Mouse (Mus musculus): Measurements from ENCODE around the gene Amdhd2.
"Not testable (repeated sequence)": the region's sequence is repeated elsewhere in the genome, so short reads cannot be mapped to it uniquely, and the experiment has no call there.

The Amdhd2 gene

DNA sequence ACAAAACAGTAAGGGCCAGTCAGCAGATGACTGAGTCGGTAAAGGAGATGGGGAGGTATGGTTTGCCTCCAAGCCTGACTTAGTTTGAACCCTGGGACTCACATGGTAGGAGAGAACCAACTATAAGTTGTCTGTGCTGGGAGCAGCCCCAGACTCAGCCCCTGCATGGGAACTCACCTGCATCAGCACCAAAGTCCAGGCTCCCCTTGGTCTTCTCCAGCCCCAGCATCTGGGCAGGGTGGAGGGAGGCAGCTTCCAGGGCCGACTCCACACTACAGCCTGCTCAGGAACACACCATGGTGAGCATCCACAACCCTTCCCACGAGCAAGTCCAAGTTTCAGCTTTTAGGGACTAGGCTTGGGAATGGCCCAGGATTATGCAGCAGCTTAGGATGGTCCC, 7.2 kb downstream of the Amdhd2 start:
- DNase-seq (ENCODE audit: low spot score), result no peak

DNA sequence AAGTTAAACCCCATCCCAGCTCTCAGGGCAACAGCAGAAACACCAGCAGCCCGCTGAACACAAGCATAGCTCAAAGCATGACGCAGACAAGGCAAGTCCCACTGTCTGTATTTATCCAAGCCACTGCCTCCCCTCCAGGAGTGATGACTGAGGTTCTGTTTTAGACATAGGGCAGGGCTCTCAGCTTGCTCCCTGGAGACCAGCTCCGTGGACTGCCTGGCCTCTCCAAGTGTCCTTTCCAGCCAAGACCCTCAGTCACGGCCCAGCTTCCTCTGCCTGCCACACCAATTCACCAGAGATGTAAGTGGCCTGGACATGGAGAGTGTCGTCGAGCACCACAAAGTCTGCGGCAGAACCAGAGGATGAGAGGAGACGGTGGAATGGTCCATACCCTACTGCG, 7.8 kb downstream of the Amdhd2 start:
- DNase-seq (ENCODE audit: low spot score), result no peak

DNA sequence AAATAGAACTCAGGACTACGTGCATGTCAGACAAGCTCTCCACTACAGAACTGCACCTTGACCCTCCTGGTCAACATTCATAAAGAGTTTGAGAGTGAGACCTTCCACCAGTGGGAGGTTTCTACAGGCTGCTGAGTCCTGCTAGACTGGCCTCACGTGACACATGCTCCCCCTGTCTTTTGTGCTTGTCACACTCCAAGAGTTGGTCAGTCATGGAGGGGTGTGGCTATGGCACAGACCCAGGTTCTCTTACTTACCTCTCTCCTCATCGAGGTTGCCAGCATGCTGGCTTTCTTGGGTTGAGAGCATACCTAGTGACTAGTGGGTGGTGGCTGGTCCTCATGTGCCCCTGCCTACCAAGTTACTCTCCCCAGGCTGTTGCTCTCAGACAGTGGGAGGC, 9.1 kb downstream of the Amdhd2 start:
- no peak for DNase-seq (ENCODE audit: low spot score)

DNA sequence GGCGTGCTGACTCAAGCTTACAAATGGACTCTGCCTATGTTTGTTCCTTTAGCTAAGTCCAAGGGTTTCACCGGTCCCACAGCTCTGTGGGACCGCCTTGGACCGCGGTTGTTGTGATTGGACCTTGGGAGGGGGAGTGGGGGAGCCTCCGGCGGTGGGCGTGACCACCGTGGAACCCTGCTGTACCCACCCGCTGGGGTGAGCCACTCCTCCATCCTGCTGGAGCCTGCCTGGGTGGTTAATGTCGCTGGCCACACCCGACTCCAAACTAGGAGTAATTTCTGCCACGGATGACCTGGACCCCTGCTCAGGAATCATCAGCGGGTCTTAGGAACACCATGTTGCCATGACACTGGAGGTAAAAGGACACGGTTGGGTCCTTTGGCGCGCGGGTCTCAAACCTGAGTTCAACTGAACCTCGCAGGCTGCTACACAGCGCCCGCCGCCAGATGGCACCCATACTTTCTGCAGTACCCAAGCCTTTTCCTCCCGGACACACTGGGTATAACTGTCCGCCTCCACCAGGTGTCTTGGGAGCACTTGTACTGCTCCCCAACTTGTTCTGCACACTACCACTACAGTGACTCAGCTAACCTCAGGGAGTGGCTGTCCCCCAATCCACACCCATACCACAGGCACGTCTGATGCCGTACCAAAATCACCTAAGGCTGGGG, 11.5 kb downstream of the Amdhd2 start:
- DNase-seq (ENCODE audit: low spot score), result peak; percentile 88

DNA sequence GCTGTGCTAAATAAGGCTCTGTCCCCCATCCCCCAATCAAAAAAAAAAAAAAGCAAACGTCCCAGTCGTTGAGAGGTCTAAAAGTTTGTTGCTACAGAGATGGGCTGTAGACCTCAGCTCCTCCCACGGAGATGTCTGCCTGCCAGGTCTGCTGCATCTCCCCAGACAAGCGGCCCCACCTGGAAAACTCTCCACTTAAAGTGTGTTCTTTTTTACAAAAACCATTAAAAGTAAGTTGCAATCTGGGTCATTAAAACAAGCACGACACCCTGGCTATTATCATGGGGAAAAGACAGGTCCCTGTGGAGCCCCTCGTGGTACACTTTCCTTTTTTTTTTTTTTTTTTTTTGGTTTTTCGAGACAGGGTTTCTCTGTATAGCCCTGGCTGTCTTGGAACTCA, 12.2 kb downstream of the Amdhd2 start:
- no peak for DNase-seq (ENCODE audit: low spot score)

DNA sequence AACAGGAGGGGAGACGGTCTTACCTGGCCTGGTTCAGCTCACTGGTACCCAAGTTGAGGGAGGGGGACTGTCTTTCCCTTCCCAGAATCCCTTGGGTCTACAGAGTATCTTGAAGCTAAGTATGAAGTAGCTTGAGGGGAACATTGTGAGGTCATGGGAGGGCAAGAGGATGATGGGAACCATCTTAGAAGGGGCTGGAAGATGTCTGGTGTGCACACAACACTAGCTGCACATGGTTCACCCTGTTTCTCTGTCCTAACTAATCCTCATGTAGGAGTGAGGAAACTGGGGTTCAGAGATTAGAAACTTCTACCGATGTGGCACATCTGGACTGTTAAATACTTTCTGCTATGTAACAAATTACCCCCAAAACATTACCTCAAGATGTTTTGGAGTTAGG, 12.7 kb downstream of the Amdhd2 start, which contains the start of gene Pdpk1:
Gene Pdpk1, minus strand, starts transcription at position 101 of the 400 bp plus-strand sequence.
- no peak for DNase-seq (ENCODE audit: low spot score)

DNA sequence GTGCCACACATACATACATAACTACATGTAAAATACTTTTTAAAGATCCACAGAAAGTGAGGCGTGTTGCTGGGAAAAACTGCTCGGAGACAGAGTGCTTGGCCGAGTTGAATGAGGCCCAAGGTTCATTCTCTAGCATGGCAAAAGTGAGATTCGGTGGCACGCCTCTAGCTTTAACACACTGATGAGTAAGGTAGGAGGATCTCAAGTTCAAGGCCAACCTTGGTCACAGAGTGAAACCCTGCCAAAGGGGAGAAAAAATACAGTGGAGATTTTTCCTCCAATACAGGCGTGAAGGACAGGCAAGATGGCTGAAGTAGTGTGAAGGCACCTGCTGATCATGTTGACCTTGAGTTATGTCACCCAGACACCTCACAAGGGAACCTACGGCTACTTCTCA, 14.1 kb downstream of the Amdhd2 start:
- no peak for DNase-seq (ENCODE audit: low spot score)

DNA sequence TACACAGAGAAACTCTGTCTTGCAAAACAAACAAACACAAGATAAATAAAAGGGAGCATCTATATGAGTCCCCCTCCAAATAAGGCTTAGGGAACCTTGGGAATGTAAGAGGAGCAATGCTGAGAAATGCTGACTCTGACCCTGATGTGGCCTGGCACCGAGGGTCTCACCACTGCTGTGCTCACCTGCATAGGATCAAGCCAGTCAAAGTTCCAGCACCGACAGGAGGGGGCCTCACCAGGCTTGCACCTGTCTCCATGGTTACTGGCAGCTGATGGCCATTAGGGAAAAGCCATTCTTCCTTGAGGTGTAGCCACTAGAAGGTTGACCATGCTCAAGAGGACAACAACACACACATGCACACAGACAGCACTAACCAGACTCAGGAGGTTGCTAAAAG, 20.7 kb downstream of the Amdhd2 start:
- no peak for DNase-seq (ENCODE audit: low spot score)

DNA sequence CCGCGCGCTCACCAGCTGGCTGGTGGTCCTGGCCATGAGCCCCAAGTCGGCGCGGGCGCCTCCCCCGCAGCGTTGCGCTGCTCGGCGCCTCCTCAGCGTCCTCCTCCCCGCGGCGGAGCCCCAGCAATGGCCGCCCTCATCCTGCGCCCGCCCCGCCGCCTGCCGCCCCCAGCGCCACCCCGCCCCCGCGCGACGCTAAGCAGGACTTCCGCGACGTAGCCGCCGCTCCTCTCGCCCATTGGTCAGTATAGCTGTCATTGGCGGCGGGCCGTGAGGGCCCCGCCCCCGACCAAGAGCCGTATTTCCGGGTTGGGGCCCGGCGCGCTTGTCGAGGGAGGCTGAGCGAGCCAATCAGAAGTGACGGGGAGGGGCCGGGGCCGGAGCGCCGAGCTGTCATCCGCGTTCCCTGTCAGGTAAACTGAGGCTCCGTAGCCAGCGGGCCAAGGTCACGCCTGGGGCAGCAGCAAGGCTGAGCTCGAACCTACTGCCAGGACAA, 22.1 kb downstream of the Amdhd2 start:
- DNase-seq (ENCODE audit: low spot score), result peak; percentile 98

DNA sequence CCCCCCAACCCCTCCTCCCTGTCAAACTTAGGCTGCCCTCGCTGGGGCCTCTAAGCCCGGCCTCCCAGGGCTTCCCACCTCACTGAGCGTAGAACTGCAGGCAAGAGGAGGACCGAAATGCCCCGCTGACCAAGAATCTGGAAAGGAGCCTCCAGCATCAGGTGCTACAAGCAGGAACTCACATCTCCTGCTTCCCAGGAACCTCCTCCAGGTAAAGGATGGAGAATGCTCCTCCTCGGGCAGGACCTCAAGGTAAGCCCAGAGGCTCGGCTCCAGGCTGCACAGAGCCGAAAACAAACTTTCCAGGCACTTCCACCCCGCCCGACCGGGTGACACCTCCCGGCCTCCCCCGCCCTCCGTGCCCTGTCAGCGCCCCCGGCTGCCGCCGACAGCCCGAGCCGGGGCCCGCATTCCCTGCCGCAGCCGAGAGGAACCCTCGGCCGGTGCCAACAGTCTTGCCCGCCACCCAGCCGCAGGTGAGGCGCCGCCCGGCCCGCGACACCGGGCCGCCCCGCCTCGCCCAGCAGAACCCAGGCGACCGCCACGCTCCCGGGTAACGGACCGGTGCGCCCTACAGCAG, 22.6 kb downstream of the Amdhd2 start:
- DNase-seq (ENCODE audit: low spot score), result peak; percentile 47

DNA sequence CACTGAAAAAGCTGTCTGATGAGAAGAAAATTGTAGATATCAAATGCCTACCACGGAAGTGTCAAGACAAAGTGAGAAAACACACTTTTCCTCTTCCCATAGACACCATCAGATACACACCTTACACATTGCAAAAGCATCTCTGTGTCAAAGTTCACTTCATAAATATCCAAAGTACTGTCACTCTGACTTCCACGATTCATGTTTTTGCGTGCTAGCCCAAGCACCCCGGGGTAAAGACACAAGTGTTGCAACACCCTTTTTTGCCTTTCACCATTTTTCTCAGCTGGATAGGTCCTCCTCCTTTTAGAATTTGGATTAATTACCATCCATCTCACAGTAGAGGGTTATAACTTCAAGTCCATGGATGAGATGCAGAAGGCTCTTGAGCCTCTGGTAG, 23.6 kb downstream of the Amdhd2 start:
- DNase-seq (ENCODE audit: low spot score), result no peak

DNA sequence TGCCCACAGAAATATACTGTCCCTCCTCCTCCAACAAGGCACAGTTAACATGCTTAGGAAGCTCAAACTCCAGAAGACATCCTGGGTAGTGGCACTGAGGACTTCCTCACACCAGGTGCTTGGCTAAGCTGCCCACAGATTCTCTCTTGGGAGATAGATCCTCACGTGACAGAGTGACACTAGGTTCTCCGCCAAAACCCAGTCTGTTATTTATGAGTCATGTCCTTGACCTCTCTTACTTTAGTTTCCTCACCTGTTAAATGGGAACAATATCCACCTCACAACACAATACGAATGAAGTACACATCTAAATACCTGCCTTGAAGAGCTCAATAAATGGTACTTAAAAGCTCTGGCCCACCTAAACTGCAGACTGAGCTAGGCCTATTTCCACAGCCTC, 24.3 kb downstream of the Amdhd2 start:
- DNase-seq (ENCODE audit: low spot score), result no peak

DNA sequence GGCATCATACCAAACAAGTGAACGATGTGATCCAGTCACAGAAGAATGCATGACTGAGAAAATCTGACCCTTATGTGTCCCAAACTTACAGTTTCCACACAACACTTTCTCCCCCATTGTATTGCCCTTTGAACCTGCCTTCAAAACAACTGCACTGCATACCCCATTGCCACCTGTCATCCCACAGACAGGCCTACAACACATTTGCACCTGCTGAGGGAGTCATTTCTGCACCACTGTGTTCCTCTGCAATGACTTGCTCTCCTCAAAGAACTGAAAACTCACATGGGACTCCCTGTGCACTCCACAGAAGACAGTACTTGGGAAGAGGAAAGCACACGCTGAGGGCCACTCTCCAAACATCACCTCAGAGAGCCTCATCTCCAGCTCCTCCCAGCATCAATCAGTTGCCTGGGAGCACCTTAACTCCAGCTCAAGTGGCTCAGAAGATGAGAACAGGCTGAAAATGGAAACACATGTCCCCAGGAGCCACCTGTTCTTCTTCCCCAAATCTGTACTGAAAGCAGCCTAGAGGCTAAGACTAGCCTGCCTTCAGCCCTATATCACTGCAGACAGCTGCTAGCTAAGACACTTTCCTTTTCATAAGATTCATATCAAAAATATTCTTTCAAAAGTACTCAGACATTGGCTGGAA, 26.2 kb downstream of the Amdhd2 start:
- no peak for DNase-seq (ENCODE audit: low spot score)

DNA sequence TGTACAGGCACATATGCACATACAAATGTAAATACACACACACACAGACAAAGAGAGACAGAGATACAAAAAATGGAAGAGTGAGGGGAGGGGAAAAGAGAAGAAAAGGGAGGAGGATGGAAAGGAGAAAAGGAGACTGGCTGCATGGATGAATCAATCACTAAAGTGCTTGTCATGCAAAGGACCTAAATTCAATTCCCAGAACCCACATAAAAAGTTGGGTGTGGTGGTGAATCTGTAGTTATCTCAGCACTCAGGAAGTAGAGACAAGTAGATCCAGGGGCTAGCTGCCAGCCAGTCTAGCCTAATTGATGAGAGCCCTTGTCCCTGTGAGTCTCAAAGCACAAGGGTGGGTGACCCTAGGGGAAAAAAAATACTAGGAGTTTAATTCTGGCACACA, 29.5 kb downstream of the Amdhd2 start:
- DNase-seq (ENCODE audit: low spot score), result no peak

DNA sequence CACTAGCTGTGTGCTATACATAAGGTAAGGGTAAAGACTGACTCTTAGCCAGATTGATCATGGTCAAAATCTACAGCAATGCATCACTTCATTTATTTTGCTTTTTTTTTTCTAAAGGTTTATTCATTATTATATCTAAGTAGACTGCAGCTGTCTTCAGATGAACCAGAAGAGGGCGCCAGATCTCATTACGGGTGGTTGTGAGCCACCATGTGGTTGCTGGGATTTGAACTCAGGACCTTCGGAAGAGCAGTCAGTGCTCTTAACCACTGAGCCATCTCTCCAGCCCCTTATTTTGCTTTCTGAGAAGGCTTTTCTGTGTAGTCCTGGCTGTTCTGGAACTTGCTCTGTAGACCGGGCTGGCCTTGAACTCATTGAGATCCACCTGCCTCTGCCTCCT, 30.6 kb downstream of the Amdhd2 start:
- peak; percentile 28 for DNase-seq (ENCODE audit: low spot score)

DNA sequence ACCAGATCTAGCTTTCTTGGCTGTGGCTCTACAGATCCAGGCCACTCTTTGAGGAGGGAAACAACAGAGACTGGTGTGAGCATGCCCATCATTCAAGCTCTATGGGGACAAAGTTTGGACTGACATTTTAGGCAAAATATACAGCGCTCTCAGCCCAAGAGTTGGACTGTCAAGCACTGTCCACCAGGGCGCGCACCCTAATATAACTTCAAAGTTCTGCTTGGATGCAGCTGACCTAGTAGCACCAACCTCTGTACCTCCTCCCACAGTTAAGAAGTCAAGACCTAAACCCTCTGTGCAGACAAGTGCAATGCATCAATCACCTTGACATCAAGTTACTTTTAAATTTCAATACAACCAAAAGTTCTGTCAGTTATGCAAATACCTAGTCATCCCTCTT, 32.0 kb downstream of the Amdhd2 start:
- no peak for DNase-seq (ENCODE audit: low spot score)

DNA sequence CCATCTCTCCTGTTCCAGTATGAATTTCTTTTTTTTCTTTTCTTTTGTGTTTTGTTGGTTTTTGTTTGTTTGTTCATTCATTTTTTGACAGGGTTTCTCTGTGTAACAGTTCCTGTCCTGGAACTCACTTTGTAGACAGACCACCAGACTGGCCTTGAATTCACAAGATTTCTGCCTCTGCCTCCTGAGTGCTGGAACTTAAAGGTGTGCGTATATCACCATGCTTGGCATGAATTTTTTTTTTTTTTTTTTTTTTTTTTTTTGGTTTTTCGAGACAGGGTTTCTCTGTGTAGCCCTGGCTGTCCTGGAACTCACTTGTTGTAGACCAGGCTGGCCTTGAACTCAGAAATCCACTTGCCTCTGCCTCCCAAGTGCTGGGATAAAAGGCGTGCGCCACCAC, 34.3 kb downstream of the Amdhd2 start:
- not testable (repeated sequence) for DNase-seq (ENCODE audit: low spot score)

DNA sequence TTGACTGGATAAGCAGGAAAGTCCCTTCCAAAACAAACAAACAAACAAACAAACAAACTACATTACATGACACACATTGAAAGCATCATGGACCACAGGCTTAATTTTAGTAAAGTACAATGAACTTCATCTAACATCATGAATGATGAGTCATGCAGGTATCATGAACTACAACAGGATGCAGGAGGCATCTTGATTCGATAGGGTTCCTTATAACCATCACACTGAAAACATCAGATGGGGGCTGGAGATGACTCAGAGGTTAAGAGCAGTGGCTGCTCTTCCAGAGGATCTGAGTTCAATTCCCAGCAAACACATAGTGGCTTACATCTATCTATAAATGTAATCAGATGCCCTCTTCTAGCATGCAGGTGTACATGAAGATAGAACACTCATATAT, 36.0 kb downstream of the Amdhd2 start:
- DNase-seq (ENCODE audit: low spot score), result peak; percentile 12

DNA sequence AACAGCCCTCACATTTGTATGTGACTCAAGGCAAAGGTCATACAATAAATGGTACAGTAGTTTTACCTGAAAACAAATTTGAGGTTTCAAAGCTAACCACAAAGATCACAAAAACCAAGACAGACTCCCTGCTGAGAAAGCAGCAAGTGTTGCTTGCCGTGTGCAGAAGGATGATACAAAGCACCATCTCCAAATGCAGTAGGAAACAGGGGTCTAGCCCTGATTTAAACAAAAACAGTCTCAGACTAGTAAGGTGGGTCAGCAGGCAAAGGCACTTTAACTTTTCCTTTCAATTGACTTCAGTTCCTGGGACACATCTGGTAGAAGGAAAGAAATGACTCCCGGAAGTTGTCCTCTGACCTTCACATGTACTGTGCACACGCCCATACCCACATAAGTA, 36.8 kb downstream of the Amdhd2 start:
- DNase-seq (ENCODE audit: low spot score), result peak; percentile 40

DNA sequence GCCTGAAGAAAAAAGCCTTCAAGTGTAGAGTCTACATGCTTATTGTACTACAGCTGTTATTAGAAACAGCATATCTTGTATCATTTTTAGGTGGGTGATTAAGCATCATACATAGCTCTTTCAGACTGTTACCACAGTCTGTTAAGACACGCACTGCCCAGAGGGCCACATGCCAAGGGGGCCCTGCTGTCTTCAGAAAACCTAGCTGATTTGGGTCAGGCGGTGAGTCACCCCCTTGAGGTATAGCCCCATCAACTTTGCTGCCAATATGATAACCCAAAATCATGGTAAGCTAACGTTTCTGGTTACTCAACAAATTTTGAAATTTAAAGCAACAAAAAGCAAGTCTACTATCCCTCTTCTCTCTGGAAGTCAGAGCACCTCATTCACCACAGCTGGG, 44.1 kb downstream of the Amdhd2 start:
- DNase-seq (ENCODE audit: low spot score), result no peak

DNA sequence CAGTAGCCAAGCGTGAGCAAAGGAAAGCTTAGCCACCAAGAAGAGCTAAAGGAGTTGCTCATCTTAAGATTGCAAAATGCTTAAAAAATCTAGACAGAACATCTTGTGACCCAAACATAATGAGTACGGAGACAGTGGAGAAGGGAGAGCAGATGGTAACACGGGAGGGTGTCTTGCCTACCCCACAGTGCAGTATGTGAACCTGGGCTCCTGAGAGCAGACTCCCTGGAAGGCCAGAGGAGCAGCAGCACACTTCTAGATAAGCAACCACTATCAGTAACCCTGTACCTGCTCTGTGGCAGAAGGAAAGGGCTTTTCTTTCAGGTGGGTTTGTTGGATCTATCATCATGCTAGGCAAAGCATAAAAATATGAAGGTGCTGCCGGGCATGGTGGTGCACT, 50.5 kb downstream of the Amdhd2 start:
- no peak for DNase-seq (ENCODE audit: low spot score)

DNA sequence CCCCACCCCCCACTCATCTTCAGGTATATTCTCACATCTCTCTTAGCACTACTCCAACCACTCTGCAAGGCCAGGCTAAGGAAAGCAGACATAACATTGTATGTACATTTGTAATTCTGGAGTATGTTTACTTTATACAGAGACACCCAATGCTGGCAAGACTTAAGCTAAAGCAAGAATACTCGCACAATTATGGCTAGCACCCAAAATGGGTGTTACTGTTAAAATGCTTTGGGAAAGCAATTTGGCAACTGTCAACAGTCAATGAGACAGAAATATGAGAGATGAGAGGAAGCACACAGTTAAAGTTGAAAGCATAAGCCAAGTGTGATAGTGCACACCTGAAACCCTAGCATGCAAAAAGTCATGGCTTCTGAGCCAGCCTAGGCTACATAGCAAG, 52.3 kb downstream of the Amdhd2 start:
- DNase-seq (ENCODE audit: low spot score), result no peak

DNA sequence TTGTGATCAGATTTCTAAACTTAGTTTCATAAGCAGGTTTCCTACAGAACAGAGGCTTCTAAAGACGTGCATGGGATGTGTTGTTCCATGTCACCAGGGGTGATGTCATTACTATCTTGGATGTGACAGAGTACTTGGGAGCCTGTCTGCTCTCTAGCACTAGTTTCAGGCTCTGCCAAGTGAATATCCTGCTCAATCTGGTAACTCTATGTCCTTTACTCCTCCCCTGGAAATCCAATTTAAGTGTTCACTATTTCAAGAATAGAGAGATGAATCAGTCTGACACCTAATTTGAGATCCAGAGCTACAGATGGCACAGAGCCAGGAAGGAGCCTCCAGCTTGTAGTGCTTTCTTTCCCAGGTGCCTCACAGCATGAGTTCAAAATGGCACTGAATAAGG, 54.7 kb downstream of the Amdhd2 start:
- no peak for DNase-seq (ENCODE audit: low spot score)
